Mouse (Mus musculus): Measurements from ENCODE around the gene Nprl2. TPM values are rescaled to one million over a fixed set of nuclear protein-coding genes. Genes with fewer than 3 reads are reported as not detected.
"Not testable (repeated sequence)": the region's sequence is repeated elsewhere in the genome, so short reads cannot be mapped to it uniquely, and the experiment has no call there.

The Nprl2 gene
- polyA plus RNA-seq, 2 experiments from 2014 or later, result 54.1 to 59.0 TPM

DNA sequence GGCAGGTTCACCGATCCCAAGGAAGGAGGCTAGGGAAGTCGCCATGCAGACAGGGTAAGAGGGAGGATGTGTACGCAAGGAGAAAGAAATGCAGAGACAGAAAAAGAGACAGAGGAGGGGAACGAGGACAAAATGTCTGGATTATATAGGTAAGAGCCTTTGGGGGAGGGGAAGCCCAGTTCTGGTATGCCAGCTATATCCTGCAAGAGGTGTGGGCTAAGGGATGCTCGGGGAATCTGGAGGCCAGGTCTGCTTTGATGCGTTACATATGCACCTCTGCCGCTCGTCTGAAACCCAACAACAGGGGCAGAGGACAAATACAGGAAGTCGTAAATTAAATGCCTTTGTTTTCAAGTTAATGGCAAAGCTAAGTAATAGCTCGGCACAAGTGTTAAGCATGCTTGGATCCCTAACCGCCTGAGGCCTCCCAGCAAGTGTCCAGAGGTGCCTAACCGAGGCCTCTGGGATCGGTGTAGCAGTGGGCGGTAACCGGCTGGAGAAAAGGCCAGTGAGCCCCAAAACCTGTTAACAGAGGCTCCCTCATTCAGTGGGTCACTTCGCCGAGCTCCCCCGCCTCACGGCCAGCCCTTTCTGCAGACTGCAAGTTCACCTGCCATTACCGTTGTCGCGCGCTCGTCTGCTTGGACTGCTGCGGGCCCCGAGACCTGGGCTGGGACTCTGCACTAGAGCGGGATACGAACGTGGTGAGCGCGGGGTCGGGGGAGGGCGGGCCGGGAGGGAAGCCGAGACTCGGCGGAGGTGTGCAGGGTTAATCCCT, 11.7 kb downstream of the Nprl2 start:
- ATAC-seq, result no peak

DNA sequence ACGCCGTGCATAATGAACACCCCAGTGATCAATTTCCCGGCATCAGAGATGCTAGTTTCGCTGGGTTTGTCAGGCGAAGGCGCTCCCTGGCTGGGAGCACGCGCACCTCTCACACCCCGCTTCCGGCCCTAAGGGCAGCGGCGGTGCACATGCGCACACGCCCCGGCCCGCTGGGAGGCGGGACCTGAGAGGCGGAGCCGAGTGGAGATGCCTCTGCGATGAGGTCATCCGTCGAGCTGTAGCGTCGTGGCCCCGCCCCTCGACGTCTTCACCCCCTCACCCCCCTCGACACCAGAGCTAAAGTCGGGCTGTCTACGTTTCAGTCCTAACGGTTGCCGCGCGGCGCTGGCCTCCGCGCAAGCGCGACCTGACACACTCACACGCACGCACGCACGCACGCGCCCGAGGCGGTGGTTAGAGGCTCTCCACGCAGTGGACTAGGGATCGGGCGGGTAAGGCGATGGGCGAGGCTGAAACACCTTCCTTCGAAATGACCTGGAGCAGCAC, 12.3 kb downstream of the Nprl2 start:
- peak; percentile 83 for ATAC-seq

DNA sequence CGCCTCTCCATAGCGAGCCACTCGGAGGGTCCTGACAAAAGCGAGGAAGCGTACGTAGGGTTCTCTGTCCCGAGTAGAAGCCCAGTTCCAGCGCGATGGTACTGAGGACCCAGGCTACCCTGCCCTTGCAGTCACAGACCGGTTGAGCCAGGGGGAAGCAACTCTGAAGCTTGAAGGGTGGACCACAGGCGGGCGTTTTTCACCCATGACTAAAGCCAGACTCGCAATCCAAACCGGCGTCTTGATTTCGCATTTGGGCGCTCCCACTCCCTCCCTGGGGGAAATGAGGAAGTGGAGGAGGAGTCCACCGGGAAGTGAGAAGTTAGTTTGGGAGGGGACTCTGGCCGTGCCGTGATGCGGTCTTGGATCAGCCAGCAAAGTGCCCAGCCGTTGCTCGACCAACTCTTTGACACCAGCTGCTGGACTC, 13.0 kb downstream of the Nprl2 start:
- ATAC-seq, result no peak

DNA sequence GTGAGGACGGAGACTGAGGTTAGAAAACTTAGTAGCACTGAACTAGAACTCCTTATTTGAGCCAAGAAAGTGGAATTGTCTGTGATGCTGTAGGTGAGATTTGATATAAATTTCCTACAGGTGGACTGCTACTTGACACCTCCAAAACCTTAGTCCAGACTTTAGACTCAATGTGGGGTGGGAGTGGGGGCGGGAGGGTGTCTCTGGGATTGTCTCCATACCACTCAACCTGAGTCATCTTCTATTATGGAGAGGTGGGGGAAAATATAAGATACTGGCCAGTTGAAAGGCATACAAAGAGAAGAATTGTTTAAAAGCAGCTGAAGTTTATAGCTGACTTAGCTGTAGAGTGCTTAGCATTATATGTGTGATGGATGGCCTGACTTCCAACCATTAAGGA, 13.7 kb downstream of the Nprl2 start:
- ATAC-seq, result no peak

DNA sequence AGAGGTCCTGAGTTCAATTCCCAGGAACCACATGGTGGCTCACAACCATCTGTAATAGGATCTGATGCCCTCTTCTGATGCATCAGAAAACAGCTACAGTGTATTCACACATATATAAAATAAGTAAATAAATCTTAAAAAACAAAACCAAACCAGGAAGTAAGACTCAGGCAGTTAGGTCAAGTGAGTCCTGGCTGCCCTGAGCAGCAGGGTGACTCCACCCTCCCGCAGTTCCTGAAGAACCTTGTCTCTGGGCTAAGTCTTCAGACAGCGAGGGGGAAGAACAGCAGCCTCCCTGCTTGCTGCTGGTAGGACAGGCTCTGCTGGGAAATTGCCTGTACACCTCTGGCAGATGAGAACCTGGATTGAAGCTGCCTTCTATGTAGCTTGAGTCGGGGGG, 14.3 kb downstream of the Nprl2 start:
- ATAC-seq, result no peak

DNA sequence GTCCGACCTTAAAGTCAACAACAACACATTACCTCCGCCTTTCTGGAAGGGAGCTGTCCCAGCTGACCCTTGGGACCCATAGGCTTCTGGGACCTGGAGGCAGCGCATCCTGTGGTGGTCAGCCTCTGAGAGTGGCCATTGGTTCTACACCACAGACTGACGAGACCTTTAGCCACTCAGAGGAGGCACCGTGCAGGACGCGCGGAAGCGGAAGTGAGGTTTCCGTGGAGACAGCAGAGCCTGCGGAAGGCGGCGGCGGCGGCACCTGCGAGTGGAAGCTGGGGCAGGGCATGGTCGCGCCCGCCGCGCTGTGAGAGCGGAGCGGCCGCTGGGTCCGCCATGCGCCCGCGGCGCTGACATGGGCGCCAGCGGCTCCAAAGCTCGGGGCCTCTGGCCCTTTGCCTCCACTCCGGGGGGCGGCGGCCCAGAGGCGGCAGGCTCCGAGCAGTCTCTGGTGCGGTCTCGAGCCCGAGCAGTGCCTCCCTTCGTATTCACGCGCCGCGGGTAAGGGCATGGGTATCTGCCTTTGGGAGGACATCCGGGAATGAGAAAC, 21.1 kb downstream of the Nprl2 start, which contains the start of gene Tusc2:
Tusc2 (plus strand) TSS at position 227 of the 553 bp plus-strand sequence.
- ATAC-seq, result peak; percentile 97

DNA sequence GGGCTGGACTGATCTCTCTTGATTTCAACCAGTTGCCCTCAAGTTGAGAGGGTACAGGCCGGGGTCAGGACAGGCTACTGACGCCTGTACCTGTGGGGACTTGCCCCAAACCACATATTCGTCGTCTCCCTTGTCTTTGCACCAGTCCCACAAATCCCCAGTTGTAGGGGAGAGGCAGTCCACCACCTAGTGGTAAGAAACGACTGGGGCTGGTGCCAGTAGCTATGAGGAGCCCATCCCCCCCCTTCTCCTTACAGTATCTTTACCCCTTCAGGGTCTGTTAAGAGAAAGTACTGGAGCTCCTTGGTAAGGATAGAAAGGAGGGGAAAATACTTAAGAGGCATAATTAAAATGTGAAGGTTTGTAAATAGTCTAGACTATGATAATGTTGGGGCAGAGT, 23.5 kb downstream of the Nprl2 start:
- ATAC-seq, result not testable (repeated sequence)

DNA sequence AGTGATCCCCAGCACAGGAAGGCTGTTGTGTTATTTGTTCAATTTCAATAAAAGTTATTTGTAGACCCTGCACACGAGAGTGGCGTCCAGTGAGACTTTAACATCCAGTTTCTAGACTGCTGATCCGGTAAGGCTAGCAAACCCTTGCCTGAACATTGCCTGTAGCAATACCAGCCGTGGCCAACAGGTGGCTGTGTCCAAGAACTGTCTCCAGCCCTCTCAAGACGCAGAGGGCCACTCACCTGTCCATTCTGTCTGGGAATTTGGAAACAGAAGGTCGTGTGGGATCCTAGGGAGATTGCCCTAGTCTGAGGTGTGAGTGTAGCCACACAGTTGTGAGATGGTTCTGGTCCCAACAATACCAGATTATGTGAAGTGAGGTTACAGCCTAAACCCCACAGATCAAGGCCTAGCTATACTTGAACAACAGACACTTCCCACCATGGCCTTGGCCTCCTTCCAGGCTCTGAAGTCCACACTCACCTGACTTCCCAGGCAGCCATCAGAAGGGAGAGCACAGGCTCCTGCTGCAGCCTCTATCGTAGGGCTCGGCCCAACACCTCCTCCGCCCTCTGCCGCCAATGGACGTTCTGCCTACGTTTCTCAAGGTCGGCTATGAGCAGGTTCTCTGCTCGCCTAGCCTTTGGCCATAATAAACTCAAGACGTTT, 24.1 kb downstream of the Nprl2 start:
- no peak for ATAC-seq

DNA sequence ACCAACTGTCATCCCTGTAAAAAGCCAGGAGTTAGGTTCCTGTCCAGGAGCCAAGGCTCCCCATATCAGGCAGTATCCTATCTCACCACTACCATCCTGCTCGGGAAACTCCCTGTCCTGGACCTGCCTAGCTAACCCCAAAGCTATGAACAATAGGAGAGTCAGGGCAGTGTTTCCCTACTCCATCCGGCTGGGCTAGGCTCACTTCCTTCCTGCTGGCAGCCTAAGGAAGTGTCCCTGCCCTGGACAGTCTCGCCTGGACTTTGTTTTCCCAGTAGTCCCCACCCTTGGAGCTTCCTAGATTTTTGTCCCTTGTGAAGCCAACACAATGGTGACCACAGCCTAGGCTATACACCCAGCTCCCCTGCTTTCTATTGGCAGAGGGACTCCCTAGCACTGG, 24.8 kb downstream of the Nprl2 start:
- ATAC-seq, result no peak

DNA sequence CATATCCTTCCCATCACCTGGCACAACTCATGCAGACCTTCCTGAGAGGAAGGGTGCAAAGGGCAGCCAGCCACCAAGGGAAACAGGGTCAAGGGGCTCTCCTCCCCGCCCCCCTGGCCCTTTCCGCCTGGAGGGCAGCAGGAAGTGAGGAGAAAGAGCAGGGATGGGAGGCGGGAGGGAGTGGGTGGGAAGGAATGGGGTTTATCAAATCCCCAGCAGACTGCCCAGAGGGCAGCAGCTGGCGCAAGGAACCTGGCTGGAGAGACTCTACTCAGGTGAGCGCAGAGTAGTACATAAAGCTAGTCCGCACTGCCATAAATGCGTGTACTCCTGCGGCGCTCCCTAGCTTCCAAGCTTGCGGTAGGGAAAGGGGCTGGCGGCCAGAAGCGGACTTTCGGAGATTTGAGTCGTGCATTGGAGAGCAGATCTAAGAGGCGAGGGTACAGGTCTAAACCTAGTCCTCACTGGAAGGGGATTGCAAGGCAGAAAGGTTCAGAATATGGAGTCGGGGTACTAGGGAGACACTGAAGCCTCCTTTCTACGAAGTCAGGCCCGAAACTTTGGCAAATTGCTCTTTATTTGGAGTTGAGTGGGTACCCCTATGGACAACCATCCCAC, 25.8 kb downstream of the Nprl2 start, which contains the start of gene Hyal2:
Hyal2 (plus strand) TSS at position 244 of the 618 bp plus-strand sequence.
- ATAC-seq, result no peak

DNA sequence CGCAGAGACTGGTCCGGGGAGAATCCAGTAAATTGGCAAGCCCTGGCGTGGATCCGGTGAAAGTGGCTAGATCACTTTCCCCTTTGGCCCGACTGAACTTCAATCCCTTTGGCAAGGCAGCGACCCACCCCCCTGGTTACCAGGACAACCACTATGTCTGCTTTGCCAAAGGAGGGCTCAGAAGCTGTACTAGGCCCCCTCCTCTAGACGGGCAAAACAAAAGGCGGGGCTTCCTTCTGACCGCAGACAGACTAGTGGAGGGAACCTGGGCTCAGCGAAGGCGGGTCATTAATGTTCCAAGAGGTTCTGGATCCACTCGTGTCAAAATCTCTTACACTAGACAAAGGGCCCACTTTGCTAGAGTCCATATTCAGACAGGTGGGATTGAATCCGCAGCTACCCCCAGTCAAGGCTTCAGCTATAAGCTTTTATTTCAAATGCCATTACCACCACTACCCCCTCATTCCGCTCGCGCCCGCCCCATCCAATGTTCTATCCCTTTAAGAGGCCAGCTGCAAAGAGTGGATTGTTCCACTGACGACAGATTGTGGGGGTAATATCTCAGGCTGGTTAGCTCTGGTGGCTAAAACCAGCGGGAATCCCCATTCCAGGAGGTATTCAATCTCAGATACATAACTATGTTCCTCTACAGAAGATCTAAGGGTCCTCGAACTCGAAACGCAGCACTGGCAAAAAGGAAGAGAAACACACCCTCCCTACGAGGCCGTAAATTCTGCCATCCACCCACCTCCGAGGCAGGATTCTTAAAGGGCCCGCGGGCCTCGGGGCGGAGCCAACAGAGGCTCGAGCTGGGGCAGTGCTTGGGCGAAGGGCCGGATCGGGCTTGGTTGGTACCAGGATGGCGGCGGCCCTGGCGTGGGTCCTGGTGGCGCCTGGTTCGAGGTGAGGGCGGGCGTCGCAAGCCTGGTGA, 26.6 kb downstream of the Nprl2 start:
- peak; percentile 92 for ATAC-seq

DNA sequence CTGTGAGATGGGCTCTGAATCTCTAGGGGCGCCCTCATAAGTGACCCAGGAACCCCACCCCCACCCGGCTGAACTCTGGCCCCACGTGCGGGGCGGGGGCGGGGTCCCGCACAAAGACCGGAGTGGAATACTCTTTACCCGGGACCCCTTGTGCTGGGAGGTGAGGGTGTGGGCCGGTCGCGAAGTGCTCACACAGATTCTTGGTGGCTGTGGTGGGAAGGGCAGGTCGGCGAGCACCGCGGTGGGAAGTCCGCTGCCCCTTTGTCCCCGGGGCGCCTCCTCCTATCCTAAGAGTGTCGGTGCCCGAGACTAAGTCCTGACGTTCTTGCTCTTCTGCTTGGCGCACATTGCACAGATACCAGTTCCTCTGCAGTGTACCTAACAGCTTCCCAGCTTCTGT, 27.2 kb downstream of the Nprl2 start:
- peak; percentile 5 for ATAC-seq

DNA sequence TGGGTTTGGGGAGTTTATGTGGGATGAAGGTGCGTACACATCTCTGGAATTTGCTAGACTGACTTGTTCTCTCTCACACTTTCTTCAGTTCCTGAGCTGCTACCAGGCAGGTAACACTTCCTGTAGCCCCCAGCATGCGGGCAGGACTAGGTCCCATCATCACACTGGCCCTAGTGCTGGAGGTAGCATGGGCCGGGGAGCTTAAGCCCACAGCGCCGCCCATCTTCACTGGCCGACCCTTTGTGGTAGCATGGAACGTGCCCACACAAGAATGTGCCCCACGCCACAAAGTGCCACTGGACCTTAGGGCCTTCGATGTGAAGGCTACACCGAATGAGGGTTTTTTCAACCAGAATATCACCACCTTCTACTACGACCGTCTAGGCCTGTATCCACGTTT, 28.0 kb downstream of the Nprl2 start:
- no peak for ATAC-seq

DNA sequence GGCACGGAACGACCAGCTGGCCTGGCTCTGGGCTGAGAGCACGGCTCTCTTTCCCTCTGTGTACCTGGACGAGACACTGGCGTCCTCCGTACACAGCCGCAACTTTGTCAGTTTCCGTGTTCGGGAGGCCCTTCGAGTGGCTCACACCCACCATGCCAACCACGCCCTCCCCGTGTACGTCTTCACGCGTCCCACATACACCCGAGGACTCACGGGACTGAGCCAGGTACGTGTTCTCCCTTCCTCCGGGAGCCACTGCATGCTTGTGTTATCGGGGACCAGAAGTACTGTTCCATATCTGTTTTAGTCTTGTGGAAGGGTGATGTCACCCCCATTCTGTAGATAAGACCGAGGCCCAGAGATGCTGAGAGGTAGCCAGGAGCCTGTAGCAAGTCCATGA, 28.8 kb downstream of the Nprl2 start:
- no peak for ATAC-seq

DNA sequence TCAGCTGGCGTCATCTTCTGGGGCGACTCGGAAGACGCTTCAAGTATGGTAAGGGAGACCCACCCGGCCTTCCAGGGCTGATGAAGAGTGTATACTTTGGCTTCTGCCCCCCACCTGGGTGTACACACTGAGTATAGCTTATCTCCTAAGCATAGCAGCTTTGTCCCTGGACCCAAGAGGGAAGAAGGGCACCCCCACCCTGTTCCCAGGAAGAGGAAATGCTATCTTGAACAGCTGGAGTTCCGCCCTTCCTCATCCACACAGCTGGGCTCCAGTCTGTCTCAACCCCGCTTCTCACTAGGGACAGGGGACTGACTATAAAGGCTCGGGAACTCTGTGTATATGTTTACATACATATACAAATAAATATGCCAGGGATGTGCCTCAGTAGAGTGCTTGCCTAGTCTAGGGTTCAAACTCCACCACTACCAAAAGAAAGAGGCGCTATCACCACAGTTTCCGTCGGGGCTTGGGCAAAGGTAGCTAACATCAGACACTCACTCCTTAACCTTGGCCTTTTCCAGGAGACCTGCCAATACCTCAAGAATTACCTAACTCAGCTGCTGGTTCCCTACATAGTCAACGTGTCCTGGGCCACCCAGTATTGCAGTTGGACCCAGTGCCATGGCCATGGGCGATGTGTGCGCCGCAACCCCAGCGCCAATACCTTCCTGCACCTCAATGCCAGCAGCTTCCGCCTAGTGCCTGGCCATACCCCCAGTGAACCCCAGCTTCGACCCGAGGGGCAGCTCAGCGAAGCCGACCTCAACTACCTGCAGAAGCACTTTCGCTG, 29.7 kb downstream of the Nprl2 start:
- no peak for ATAC-seq

DNA sequence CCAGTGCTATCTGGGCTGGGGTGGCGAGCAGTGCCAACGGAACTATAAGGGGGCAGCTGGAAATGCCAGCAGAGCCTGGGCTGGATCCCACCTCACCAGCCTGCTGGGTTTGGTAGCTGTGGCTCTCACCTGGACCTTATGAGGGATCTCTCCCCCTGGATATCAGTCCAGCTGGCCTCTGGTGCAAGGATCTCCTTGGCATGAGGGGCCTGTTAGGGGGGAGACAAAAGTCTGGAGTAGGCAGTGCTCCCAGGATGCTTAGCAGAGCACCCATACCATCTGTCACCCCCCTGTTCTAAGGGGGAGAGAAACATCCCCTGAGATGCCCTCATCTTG, 30.3 kb downstream of the Nprl2 start:
- ATAC-seq, result no peak

DNA sequence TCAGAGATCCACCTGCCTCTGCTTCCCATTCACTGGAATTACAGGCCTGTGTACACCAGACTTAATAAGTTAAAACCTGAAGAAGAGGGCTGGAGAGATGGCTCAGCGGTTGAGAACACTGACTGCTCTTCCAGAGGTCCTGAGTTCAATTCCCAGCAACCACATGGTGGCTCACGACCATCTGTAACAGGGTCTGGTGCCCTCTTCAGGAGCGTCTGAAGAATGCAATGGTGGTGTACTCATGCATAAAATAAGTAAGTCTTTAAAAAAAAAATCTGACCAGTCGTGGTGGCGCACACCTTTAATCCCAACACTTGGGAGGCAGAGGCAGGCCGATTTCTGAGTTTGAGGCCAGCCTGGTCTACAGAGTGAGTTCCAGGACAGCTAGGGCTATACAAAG, 31.7 kb downstream of the Nprl2 start:
- ATAC-seq, result not testable (repeated sequence)

DNA sequence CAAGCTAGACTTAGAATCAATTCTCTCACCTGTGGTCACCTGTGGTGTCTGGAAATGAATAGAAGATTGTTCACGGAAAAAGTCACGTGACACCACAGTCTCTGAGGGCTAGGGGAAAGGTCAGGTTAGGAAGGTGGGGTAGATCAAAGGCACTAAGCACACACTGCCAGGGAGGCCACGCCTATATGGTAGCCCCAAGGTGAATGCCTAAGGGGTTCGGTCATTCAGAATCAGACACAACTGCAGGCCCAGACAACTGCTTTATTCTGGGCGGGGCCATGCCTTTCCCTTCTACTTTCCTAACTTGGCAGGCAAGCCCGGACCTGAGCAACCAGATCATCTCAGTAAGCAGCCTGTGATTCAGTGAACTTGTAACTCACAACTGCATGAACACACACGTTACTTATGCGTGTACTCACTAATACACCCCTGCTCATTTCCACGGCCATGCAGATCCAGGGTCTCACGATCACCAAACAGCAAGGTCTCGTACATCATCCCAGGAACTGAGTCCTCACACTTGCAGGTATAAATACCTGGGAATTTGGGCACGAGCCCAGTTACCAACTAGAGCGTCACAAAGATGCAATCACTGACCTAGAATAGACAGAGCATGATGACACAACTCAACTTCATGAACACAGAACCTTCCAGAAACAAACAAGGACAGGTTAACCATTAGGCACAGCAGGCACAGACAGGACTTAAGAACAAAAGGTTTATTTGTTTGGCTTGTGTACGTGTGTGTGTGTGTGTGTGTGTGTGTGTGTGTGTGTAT, 33.7 kb downstream of the Nprl2 start:
- no peak for ATAC-seq

DNA sequence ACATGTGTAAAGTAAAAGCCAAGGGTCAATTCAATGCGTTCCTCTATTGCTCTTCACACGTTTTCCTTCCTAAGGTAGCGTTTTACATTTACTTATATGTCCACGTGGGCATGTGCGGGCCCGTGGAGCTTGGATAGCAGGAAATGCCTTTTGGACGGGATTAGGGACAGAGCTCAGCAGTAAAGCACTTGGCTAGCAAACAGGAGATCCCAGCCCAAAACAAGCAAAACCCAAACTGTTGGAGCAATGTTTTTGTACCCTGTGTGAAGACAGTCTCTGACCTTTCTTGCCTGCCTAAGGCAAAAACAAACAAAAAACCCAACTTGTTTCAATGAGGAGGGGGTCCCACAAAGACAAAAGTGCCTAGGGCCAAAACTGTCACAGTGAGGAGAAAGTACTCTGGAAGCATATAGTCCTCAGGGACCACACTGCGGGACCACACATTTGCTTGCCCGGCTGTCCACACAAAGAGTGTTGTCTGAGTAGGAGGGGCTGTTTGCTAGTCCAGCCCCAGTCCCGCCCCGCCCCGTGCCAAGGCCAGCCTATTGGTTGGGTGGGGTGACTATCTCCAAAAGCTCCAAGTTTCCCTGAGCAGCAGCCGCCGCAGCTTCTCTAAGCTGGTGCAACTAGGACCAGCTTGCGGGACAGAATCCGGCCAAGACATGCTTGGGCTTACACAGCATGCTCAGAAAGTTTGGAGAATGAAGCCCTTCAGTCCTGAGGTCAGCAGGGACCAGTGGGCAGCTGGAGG, 34.5 kb downstream of the Nprl2 start, which contains the start of gene Hyal1:
Hyal1 (plus strand) TSS at position 571 of the 751 bp plus-strand sequence.
- ATAC-seq, result no peak

DNA sequence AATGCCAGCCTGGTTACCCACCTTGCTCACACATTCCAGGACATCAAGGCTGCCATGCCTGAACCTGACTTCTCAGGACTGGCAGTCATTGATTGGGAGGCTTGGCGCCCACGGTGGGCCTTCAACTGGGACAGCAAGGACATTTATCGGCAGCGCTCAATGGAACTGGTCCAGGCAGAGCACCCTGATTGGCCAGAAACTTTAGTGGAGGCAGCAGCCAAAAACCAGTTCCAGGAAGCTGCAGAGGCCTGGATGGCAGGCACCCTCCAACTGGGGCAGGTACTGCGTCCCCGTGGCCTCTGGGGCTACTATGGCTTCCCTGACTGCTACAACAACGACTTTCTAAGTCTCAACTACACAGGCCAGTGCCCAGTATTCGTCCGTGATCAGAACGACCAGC, 35.8 kb downstream of the Nprl2 start:
- no peak for ATAC-seq
